Mouse (Mus musculus): ENCODE data around the gene 1300017J02Rik. TPM values are rescaled to one million over a fixed set of nuclear protein-coding genes. Genes with fewer than 3 reads are reported as not detected.

The 1300017J02Rik gene
- polyA plus RNA-seq, 1 experiment from 2014 or later, result 1.7 TPM

DNA sequence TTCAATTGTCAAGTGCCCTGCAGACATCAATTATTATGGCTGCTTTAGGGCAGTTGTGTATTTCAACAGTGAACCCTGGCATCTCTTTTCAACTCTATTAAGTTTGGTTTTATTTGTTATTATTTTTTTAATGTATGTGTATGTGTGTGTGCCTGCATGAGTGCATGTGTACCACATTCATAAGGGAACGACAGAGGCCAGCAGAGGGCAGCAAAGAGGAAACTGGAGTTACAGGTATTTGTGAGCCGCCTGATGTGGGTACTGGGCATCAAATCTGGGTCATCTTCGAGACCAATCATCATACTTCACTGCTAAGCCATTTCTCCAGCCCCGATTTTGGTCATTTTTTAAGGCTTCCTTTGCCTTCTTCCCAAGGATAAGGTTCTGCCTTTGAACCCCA, 39.1 kb downstream of the 1300017J02Rik start:
- no peak overlapping the region for H3K4me2 ChIP-seq
- H3K9ac ChIP-seq, result no peak overlapping the region
- H3K36me3 ChIP-seq, result no peaks in the 10 kb centered on the region
- no peak overlapping the region for H3K27ac ChIP-seq
- H3K27me3 ChIP-seq, result no peaks in the 10 kb centered on the region; the same call in 1 of the 2 replicates
- ATAC-seq (replicated peaks; ENCODE audit: insufficient number of reproducible peaks, insufficient read depth, low FRiP score, low read depth), result no peak
- 86% methylated on average over 4 of the region's 4 CpGs for WGBS
- no peak overlapping the region for H3K4me3 ChIP-seq
- no peaks in the 10 kb centered on the region for H3K4me1 ChIP-seq (replicated peaks)
- H3K9me3 ChIP-seq (replicated peaks), result no peaks in the 10 kb centered on the region

DNA sequence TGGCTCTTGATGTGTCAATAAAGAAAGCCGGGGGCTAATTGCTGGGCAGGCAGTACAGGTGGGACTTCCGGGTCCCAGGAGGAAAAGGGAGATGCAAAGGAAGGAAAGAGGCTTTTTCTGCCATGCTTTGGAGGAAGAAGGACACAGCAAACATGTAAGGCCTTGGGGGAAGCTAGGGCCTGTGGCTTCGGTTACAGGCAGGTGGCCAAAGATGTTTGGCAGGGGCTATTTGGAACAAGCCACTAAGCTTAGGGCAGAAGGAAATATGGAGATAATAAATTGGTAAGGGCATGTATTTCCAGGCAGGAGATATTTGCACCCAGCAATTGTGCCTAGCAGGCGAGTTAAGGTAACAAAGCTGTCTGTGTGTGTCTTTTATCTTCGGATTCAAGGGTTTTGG, 52.0 kb downstream of the 1300017J02Rik start:
- Histone ChIP-seq H3K4me2 (no peak overlapping the region), H3K4me3 (no peak overlapping the region), H3K27ac (no peak overlapping the region), H3K36me3 (no peaks in the 10 kb centered on the region), H3K9me3 (replicated peaks) (no peaks in the 10 kb centered on the region), H3K27me3 (no peaks in the 10 kb centered on the region), H3K9ac (no peak overlapping the region), H3K4me1 (replicated peaks) (peaks cover 9% of the 10 kb centered on the region)
- 68% methylated on average over 5 of the region's 5 CpGs for WGBS
- no peak for ATAC-seq (replicated peaks; ENCODE audit: insufficient number of reproducible peaks, insufficient read depth, low FRiP score, low read depth)

DNA sequence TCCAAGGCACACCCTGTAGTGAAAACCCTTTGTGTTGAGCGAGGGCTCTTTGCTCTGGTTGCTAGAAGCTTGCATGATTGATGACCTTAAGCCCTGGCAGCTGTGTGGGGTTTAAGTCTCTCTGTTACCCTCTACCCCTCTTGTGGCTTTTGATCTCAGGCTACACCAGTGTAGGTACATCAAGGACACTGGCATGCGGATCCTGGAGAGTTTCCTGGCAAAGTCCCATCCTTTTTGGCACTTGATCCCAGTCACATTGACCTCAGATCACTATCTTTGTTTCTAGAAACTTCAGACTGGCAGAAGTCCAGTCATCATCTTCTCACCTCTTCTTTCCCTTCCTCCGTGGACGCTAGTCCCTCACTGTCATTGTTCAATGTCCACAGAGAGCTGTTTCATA, 56.3 kb downstream of the 1300017J02Rik start:
- H3K4me2 ChIP-seq, result no peak overlapping the region
- no peak overlapping the region for H3K9ac ChIP-seq
- no peaks in the 10 kb centered on the region for H3K9me3 ChIP-seq (replicated peaks)
- no peak overlapping the region for H3K4me3 ChIP-seq
- ATAC-seq (replicated peaks; ENCODE audit: insufficient number of reproducible peaks, insufficient read depth, low FRiP score, low read depth), result no peak
- H3K27ac ChIP-seq, result no peak overlapping the region
- no peaks in the 10 kb centered on the region for H3K36me3 ChIP-seq
- whole genome bisulfite sequencing, result 28% methylated on average over 4 of the region's 4 CpGs
- H3K27me3 ChIP-seq, result peaks cover 6% of the 10 kb centered on the region; the same call in 1 of the 2 replicates
- H3K4me1 ChIP-seq (replicated peaks), result peaks cover 9% of the 10 kb centered on the region

DNA sequence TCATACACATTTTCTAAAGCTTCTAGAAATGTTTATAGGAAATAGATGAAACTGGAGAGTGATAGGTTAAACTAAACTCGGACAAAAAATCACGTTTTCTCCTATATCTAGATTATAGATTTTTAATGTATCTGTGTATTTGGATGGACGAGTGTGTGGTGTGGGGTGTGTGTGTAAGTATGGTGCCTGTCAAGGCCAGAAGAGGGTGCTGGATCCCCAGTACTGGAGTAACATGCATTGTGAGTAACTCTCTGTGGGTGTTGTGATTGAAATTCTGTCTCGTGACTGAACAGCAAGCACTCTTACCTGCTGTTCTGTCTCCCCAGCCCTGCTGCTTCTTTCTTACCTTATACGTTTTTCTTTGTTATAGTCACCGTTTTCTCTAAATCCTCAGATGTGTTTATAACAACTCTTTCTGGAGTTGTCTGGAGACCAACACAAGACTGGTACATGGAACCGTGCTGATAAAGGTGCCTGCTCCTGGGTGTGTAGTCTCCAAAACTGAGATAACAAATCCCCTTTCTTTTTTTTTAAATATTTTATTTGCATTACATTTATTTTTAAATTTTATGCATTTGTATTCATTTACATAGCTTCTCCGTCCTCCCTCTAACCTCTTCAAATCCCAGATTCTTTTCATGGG, 58.2 kb downstream of the 1300017J02Rik start:
- WGBS, result 79% methylated on average over 8 of the region's 8 CpGs
- ATAC-seq (replicated peaks; ENCODE audit: insufficient number of reproducible peaks, insufficient read depth, low FRiP score, low read depth), result no peak
- H3K36me3 ChIP-seq, result no peaks in the 10 kb centered on the region

DNA sequence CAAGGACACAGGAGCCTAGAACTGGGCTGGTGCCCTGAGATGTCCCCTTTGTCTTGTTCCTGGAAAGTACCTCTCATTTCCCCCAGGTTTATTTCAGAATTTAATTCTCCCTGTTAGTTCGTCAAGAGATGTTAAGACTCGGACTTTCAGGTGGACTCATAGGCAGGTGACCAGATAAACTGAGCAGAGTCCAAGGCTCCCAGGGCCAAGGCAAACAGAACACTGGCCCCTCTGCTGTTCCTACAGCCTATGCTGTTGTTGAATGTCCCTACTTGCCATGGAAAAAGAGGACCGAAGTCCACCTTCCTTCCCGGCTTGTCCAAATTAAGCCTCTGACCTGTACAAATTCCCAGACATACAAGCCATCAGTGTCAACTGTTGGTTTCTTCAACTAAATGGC, 61.2 kb downstream of the 1300017J02Rik start:
- 83% methylated on average over 4 of the region's 4 CpGs for WGBS
- H3K27me3 ChIP-seq, result peaks cover 6% of the 10 kb centered on the region; the same call in 1 of the 2 replicates
- no peak for ATAC-seq (replicated peaks; ENCODE audit: insufficient number of reproducible peaks, insufficient read depth, low FRiP score, low read depth)
- H3K4me2 ChIP-seq, result no peak overlapping the region
- no peak overlapping the region for H3K27ac ChIP-seq
- H3K9me3 ChIP-seq (replicated peaks), result no peaks in the 10 kb centered on the region
- no peaks in the 10 kb centered on the region for H3K36me3 ChIP-seq
- peaks cover 2% of the 10 kb centered on the region; the same call in 1 of the 2 replicates for H3K4me1 ChIP-seq (replicated peaks)
- no peak overlapping the region for H3K4me3 ChIP-seq
- H3K9ac ChIP-seq, result no peak overlapping the region

More for the DNA sequence above, 58.2 kb downstream of the 1300017J02Rik start:
- Histone ChIP-seq H3K9me3 (replicated peaks) (no peaks in the 10 kb centered on the region), H3K9ac (no peak overlapping the region), H3K4me2 (no peak overlapping the region), H3K4me3 (no peak overlapping the region), H3K27me3 (peaks cover 6% of the 10 kb centered on the region; the same call in 1 of the 2 replicates), H3K27ac (no peak overlapping the region), H3K4me1 (replicated peaks) (peaks cover 6% of the 10 kb centered on the region)

DNA sequence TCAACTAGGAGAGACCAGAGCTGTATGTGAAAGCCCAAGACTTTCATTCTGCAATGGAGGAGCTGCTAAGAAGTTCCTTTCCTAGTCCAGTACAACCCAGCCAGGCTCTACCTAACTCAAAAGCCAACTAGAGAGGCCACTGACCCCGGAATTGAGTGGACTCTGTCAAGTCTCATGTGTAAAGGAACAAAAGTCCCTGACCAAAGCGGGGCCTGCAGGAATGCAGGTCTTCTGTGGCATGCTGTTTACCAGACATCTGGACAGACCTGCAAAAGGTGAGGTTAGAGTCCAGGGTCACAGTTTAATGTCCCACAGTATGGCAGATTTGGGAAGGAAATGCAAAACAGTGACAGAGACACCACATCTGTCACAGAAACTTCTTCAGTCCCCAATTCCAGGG, 63.7 kb downstream of the 1300017J02Rik start:
- Histone ChIP-seq H3K9me3 (replicated peaks) (no peaks in the 10 kb centered on the region), H3K27ac (no peak overlapping the region), H3K9ac (no peak overlapping the region), H3K4me1 (replicated peaks) (no peaks in the 10 kb centered on the region), H3K36me3 (no peaks in the 10 kb centered on the region), H3K4me3 (no peak overlapping the region), H3K4me2 (no peak overlapping the region), H3K27me3 (no peaks in the 10 kb centered on the region)
- no peak for ATAC-seq (replicated peaks; ENCODE audit: insufficient number of reproducible peaks, insufficient read depth, low FRiP score, low read depth)
- 79% methylated on average over 2 of the region's 2 CpGs for WGBS

DNA sequence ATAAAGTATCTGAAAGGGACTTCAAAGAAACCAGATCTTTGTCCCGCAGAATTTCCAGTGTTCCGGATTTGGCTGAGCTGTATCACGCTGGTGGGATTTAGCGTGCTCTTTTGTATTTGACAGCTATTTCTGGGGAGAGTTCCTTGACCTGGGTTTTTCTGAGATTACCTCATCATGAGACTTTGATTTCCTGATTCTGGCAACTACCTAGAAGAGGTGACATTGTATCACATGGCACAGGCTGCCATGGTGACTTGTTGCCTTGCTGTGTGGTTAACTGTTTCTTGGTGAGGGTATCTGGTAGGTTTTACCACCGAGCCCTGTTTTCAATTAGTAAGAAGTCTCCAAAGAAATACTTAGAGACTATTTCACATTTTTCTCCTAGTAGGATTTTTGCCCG, 65.4 kb downstream of the 1300017J02Rik start:
- Histone ChIP-seq H3K36me3 (no peaks in the 10 kb centered on the region), H3K9ac (no peak overlapping the region), H3K4me3 (no peak overlapping the region), H3K27ac (no peak overlapping the region), H3K4me1 (replicated peaks) (no peaks in the 10 kb centered on the region), H3K27me3 (no peaks in the 10 kb centered on the region), H3K4me2 (no peak overlapping the region), H3K9me3 (replicated peaks) (no peaks in the 10 kb centered on the region)
- no peak for ATAC-seq (replicated peaks; ENCODE audit: insufficient number of reproducible peaks, insufficient read depth, low FRiP score, low read depth)
- WGBS, result 83% methylated on average over 6 of the region's 6 CpGs

DNA sequence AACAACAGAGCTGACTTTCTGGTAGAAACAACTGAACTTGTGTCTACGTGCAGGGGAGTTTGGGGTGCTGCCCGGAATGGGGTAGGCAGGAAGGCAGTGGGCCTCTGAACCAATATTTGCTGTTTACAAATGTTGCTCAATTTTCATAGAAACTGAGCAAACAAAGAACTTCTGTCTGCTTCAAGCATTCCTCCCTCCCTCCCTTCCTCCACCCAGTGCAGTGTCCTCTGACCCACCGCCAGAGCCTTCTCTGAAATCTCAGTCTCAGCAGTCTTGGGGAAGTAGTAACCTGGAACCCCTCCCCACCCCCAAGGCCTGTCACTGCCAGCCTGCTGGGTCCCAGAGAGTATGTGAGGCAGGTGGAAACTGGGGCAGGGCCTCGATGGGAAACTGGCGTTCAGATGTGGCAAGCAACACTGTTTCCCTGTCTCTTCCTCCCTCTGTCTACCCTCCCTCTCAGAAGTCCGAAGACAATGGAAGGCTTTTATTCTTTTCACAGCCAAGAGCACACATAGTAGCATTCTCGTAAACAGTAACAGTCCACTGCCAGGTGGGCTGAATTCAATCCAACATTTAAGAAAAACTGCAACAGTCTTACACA, 70.2 kb downstream of the 1300017J02Rik start:
- Histone ChIP-seq H3K4me2 (no peak overlapping the region), H3K36me3 (no peaks in the 10 kb centered on the region), H3K9ac (no peak overlapping the region), H3K27me3 (no peaks in the 10 kb centered on the region), H3K4me1 (replicated peaks) (peaks cover 13% of the 10 kb centered on the region), H3K4me3 (no peak overlapping the region), H3K27ac (no peak overlapping the region), H3K9me3 (replicated peaks) (no peaks in the 10 kb centered on the region)
- 64% methylated on average over 7 of the region's 7 CpGs for WGBS
- no peak for ATAC-seq (replicated peaks; ENCODE audit: insufficient number of reproducible peaks, insufficient read depth, low FRiP score, low read depth)

DNA sequence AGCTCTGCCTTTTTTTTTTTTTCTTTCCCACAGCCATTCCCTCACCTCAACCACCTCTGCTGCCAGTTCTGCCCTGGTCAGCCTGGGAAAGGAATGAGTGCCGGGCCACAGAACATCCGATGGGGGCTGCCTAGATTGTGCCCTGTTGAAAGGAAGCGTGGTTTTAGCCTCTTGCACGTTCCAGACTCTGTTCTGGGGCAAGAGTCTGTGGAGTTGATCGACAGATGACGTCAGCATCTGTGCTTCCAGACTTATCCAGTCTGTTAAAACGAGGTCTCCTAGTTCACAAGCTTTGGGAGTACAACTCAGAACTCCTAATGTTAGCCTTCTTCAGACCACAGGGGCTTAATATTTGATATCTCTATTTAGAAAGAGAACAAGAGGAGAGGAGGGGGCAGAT, 70.8 kb downstream of the 1300017J02Rik start:
- Histone ChIP-seq H3K27me3 (no peaks in the 10 kb centered on the region), H3K4me2 (no peak overlapping the region), H3K27ac (no peak overlapping the region), H3K4me1 (replicated peaks) (peaks cover 13% of the 10 kb centered on the region), H3K4me3 (no peak overlapping the region), H3K36me3 (no peaks in the 10 kb centered on the region), H3K9ac (no peak overlapping the region), H3K9me3 (replicated peaks) (no peaks in the 10 kb centered on the region)
- WGBS, result 52% methylated on average over 7 of the region's 7 CpGs
- ATAC-seq (replicated peaks; ENCODE audit: insufficient number of reproducible peaks, insufficient read depth, low FRiP score, low read depth), result no peak

DNA sequence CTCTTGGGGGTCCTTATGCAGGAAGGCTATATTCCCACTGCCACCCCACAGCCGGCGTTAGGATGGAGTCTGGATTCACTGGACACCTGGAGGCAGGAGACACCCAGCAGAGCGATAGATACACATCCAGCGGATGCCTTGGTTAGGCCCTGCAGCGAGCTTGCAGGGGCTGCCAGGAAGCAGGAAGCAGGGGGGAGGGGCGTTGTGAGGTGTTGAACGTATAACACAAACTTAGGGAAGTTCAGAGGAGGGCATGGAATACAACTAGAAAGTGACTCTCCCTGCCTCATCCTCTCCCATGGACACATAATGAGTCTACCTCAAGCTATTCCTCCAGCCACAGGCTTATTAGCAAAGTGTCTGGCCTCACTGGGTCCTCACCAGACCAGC, 71.9 kb downstream of the 1300017J02Rik start:
- ATAC-seq (replicated peaks; ENCODE audit: insufficient number of reproducible peaks, insufficient read depth, low FRiP score, low read depth), result no peak
- Histone ChIP-seq H3K4me1 (replicated peaks) (peaks cover 13% of the 10 kb centered on the region), H3K27me3 (no peaks in the 10 kb centered on the region), H3K36me3 (no peaks in the 10 kb centered on the region), H3K4me2 (no peak overlapping the region), H3K4me3 (no peak overlapping the region), H3K27ac (no peak overlapping the region), H3K9me3 (replicated peaks) (no peaks in the 10 kb centered on the region), H3K9ac (no peak overlapping the region)
- WGBS, result 65% methylated on average over 7 of the region's 7 CpGs

DNA sequence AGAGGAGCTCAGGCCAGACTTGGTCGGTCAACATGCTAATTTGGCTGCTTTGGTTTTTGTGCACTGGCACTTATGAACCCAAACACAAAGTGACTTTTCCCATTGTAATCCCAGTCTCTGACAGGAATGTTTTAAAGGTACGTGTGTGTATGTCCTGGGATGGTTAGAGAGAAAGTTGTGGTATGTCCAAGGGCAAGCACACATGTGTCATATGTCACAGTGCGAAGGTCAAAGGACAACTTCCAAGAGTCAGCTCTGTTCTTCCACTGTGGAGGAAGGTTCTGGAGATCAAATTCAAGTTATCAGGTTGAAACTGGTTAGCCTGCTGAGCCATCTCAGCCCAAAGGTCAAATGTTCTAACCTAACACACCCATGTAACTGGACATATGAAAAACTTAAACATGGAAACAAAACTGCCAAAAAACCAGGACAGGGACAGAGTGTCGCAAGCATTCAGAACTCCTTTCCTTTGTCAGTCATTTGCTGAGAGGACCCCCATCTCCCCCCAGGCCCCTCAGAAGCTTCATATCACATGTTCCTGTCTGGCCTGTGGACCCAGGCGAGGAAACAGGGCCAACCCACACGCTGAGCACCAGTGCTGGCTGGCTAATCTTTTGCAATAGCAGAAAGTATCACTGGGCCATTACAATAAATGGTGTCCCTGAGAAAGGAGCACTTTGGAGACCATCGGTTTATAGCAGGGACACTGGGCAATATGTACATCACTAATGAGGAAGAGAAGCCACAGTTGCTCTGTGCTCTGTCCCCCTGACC, 72.5 kb downstream of the 1300017J02Rik start:
- no peak overlapping the region for H3K27ac ChIP-seq
- no peaks in the 10 kb centered on the region for H3K36me3 ChIP-seq
- H3K9me3 ChIP-seq (replicated peaks), result no peaks in the 10 kb centered on the region
- WGBS, result 82% methylated on average over 7 of the region's 7 CpGs
- no peak overlapping the region for H3K4me3 ChIP-seq
- H3K27me3 ChIP-seq, result no peaks in the 10 kb centered on the region
- no peak overlapping the region for H3K4me2 ChIP-seq
- ATAC-seq (replicated peaks; ENCODE audit: insufficient number of reproducible peaks, insufficient read depth, low FRiP score, low read depth), result no peak
- peaks cover 13% of the 10 kb centered on the region for H3K4me1 ChIP-seq (replicated peaks)
- H3K9ac ChIP-seq, result no peak overlapping the region

All from heart, embryonic 15.5 days (tissue).